Mouse (Mus musculus): ENCODE measurements around the gene Syngap1.
"Not testable (repeated sequence)": the region's sequence is repeated elsewhere in the genome, so short reads cannot be mapped to it uniquely, and the experiment has no call there.

The Syngap1 gene

GRCm38 (mm10) chr17:26941031-26941789 lies at the start of gene Syngap1:
Gene Syngap1 (plus strand): TSS chr17:26941253.
- DNase-seq (ENCODE audit: low read depth, low spot score), result peak; percentile 89

- DNase-seq (ENCODE audit: low read depth, low spot score), result peak; percentile 76
Observed at GRCm38 (mm10) chr17:26892635-26893375, 48.2 kb upstream of the Syngap1 start.

GRCm38 (mm10) chr17:26893492-26893891 lies 47.6 kb upstream of the Syngap1 start:
- DNase-seq (ENCODE audit: low read depth, low spot score), result peak; percentile 52

GRCm38 (mm10) chr17:26894342-26894741 lies 46.7 kb upstream of the Syngap1 start:
- peak; percentile 82 for DNase-seq (ENCODE audit: low read depth, low spot score)

- peak; percentile 82 for DNase-seq (ENCODE audit: low read depth, low spot score)
Observed at GRCm38 (mm10) chr17:26895578-26895977, 45.5 kb upstream of the Syngap1 start.

GRCm38 (mm10) chr17:26900916-26901315 lies 40.1 kb upstream of the Syngap1 start:
- DNase-seq (ENCODE audit: low read depth, low spot score), result no peak

GRCm38 (mm10) chr17:26904320-26904719 lies 36.7 kb upstream of the Syngap1 start:
- peak; percentile 13 for DNase-seq (ENCODE audit: low read depth, low spot score)

- DNase-seq (ENCODE audit: low read depth, low spot score), result not testable (repeated sequence)
Observed at GRCm38 (mm10) chr17:26907506-26907905, 33.5 kb upstream of the Syngap1 start.

- DNase-seq (ENCODE audit: low read depth, low spot score), result no peak
Observed at GRCm38 (mm10) chr17:26915248-26915647, 25.8 kb upstream of the Syngap1 start.

GRCm38 (mm10) chr17:26916711-26917482 lies 24.2 kb upstream of the Syngap1 start, which contains the start of gene Kifc5b:
Gene Kifc5b (plus strand): TSS chr17:26917091.
- peak; percentile 99 for DNase-seq (ENCODE audit: low read depth, low spot score)

- DNase-seq (ENCODE audit: low read depth, low spot score), result not testable (repeated sequence)
Observed at GRCm38 (mm10) chr17:26917560-26917959, 23.5 kb upstream of the Syngap1 start.

- no peak for DNase-seq (ENCODE audit: low read depth, low spot score)
Observed at GRCm38 (mm10) chr17:26918343-26918742, 22.7 kb upstream of the Syngap1 start.

GRCm38 (mm10) chr17:26919516-26919915 lies 21.5 kb upstream of the Syngap1 start:
- not testable (repeated sequence) for DNase-seq (ENCODE audit: low read depth, low spot score)

- not testable (repeated sequence) for DNase-seq (ENCODE audit: low read depth, low spot score)
Observed at GRCm38 (mm10) chr17:26922368-26922767, 18.7 kb upstream of the Syngap1 start.

GRCm38 (mm10) chr17:26925414-26925813 lies 15.6 kb upstream of the Syngap1 start:
- DNase-seq (ENCODE audit: low read depth, low spot score), result not testable (repeated sequence)

GRCm38 (mm10) chr17:26931795-26932194 lies 9.3 kb upstream of the Syngap1 start:
- DNase-seq (ENCODE audit: low read depth, low spot score), result peak; percentile 72

- peak; percentile 96 for DNase-seq (ENCODE audit: low read depth, low spot score)
Observed at GRCm38 (mm10) chr17:26932839-26933398, 8.1 kb upstream of the Syngap1 start, which contains the start of gene Phf1. Gene Phf1 (plus strand): TSS chr17:26933052.

GRCm38 (mm10) chr17:26933419-26933818 lies 7.6 kb upstream of the Syngap1 start:
- DNase-seq (ENCODE audit: low read depth, low spot score), result no peak

- no peak for DNase-seq (ENCODE audit: low read depth, low spot score)
Observed at GRCm38 (mm10) chr17:26933885-26934827, 6.9 kb upstream of the Syngap1 start.

- no peak for DNase-seq (ENCODE audit: low read depth, low spot score)
Observed at GRCm38 (mm10) chr17:26935027-26935426, 6.0 kb upstream of the Syngap1 start.

Data from brain, adult 2 months (tissue).